Mouse (Mus musculus) 416B (cell line): ENCODE data around the gene Vps37c.

Experiments
- DNase-seq: peaks from one replicate; pipeline ENCODE4 v3.0.0; 2011; ENCODE audit warnings: low read depth

The Vps37c gene

DNA sequence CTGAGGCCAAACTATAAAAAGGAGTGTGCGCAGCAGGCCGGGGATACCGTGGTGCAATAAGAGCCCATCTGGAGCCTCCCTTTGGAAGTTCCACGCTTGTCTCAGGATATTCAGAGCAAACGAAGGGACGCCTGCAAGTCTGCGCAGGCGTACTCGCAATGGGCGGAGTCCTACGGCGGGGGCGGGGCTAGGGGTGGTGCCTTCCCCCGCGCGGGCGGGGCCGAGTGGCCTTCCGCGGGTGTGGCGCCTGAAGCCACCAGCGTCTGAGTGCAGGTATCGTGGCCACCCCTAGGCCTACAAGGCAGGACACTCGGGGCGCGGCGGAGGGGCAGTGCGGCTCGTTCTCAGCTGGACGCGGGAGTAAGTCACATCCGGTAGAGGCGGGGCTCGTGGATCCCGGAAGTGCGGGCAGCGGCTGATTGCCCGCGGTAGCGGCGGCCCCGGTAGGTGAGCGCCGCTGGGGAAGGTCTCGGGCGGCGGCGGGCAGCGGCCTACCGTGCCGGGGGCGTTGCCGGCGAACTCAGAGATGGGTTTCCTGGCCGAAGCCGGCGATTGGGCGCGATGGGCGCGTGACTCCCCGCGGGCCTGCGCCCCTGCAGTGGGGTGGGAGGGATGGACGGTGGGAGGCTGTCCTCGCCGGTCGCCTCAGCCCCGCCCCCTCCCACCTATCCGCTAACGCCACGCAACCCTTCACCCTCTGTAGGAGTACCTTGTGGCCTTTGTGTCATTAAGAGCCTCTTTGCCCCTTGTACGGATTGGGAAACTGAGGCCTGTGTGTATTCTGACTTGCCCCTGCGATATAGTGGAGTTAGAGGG, at the start of gene Vps37c:
Gene Vps37c (plus strand): TSS at position 199 of the 816 bp plus-strand sequence.
- DNase-seq: peak; percentile 90

DNA sequence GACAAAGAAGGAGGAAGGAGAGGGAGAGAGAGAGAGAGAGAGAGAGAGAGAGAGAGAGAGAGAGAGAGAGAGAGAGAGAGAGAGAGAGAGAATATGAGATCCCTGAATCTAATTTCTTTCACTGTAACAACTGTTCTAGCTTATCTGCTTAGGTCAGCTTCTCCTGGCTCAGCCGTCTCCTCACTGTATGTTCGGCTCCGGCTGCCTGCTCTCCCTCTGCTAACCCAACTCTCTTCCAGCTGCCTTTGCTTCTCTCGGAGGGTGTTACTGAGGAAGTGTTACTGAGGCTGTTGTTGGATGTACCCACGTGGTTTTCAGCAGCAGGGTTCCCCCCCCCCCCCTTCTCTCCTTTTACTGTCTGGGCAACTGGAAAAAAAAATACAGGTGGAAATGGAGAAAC, 48.5 kb upstream of the Vps37c start:
- DNase-seq: no peak

DNA sequence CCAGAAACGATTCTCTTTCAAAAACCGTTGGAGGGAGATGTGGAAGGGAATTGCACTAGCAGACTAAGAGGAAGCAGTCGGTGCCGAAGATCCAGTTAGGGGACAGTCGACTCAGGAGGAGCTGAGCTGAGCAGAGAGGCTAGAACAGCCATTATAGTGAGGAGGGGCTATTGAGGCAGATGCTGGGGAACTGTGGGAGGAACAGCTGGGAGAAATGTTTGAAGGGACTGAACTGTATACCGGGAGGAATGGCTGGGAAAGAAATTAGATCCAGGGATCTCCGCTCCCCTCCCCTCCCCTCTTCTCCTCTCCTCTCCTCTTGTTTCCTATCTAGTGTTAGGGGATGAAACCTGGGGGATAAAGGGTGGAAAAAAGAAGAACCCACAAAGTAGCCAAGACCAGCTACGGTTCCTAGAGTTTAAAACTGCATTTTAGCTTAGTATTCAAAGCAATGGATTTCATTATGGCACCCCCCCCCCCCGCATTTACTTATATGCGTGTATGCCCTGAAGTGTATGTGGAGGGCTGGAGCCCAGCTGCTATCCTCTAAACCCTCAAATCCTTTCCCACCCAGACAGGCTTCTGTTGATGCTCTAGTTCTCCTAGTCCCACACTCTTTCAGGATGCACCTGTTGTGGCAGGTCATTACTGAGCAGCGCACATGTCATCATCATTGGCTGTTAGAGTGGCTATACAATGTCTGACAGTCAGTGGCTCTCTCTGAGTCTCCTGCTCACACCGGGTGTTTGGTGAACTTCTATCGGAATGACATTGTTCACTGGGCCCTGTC, 47.8 kb upstream of the Vps37c start:
- DNase-seq: no peak

GRCm38 (mm10) chr19:10645616-10646015, 42.9 kb upstream of the Vps37c start:
- peak; percentile 22 for DNase-seq

DNA sequence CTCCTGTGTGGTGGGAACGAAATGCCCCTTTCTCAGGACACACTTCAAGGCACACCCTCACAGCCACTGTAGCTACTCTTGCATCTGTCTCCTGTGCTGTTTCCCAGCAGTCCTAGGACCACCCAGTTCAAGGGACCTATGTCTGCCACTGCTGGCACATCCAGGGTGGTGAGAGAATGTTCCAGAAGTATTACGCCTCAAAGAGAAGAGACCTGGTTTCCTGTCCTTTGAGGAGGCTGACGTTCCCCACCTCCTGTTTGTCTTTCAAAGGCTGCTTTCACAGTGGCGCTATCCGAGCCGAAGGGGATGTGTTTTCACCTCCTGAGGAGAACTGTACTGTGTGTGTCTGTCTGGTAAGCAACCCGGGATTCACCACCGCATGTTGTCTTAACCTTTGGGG, 40.4 kb upstream of the Vps37c start:
- DNase-seq: no peak

GRCm38 (mm10) chr19:10656058-10656457, 32.5 kb upstream of the Vps37c start:
- DNase-seq: no peak

DNA sequence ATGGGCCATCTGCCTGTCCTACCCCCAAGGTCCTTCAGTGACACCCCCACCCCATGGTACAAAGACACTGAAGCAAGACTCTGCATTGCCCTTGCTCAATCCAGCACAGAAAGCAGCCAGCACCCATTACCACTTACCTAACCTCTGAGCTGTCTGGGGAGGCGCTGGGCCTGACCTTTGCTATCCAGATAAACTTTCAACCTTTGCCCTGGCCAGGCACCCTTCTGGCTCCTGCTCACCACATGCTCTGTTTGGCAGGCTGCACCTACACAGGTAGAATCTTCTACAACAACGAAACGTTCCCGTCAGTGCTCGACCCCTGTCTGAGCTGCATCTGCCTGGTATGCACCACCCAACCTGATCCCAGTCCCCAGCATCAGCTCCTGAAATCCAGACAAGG, 30.8 kb upstream of the Vps37c start:
- no peak for DNase-seq

GRCm38 (mm10) chr19:10658406-10658805, 30.1 kb upstream of the Vps37c start:
- no peak for DNase-seq

GRCm38 (mm10) chr19:10661373-10661772, 27.2 kb upstream of the Vps37c start:
- peak; percentile 11 for DNase-seq

- DNase-seq: peak; percentile 38
These were observed 26.6 kb upstream of the Vps37c start for GRCm38 (mm10) chr19:10661919-10662318.

DNA sequence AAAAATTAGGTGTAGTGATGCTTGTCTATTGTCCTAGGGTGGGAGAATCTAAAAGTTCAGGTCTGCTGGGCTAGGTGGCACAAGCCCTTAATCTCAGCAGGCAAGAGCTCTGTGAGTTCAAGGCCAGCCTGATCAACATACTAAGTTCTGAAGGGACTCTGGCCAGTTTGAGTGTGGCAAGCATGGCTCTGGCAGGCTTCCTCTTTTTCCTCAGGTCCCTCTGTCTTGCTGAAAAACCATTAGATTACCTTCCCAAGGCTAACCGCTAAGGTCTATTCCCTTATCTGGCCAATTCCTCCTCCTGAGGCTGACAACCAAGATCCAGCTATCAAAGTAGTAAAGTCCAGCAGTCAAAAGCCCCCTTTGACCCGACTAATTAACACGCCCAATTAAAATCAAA, 25.9 kb upstream of the Vps37c start:
- DNase-seq: peak; percentile 28

DNA sequence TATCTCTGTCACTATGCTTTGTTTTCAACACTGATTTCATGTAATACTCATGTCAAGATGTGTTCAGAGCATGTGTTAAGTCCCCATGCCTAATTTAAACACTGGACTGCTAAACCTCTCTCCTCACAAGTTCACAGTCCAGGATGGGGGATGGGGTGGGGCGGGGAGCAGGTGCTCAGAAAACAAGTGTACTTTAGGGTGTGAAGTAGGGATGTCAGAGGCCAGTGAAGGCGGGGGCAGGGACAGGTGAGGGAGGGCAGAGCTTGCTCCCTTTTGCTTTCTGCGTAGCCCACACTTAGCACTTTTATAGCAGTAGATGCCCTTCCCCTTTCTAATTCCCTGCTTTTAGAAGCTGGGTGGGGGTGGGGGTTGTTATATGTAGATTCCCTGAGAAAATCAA, 23.4 kb upstream of the Vps37c start:
- no peak for DNase-seq

GRCm38 (mm10) chr19:10665499-10665898, 23.0 kb upstream of the Vps37c start:
- DNase-seq: peak; percentile 65

- DNase-seq: no peak
These were observed 17.2 kb upstream of the Vps37c start for GRCm38 (mm10) chr19:10671319-10671718.

DNA sequence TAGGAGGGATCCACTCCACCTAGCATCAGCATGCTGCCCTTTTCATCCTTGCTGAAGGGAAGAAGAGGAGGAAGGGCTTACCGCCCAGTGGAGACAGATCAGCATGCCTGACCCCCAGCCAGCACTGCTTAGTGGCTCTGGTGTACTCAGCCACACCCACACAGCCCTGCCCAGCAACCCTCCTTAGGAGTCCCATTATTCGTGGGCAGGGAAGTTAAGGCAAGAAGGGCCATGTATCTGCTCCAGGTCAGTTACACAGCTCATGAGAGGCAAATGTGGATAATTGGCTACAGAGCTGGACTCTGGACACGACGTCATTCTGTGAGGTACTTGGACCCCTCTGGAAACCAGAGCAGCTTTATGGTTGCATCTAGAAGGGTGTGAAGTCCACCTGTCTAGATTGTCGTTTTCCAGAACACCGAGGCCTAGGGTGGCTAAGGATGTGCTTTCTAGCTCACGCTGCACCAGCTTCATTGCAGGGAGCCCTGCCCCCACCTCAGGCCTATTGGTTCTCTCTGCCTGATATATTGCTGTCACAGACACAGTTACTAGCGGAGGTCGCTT, 16.6 kb upstream of the Vps37c start:
- DNase-seq: no peak

- DNase-seq: no peak
These were observed 15.3 kb upstream of the Vps37c start for GRCm38 (mm10) chr19:10673275-10673674.

DNA sequence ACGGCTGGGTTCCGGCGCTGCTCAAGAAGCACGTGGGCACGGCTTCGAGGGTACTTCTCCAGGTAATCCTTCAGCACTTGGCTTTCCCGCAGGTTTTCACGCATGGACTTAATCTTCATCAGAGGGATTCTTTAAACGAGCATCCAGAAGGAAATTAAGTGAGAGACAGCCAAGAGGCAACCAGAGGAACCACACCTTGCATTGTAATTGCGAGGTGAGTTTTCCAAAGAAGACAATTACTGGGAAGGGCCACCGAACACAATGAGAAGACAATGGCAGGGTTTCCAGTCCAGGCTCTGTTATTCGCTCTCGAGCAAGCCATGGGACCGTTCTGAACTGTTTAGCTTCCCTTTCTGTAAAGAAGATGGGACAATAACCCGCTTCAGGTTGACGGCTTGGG, 11.9 kb upstream of the Vps37c start:
- no peak for DNase-seq

GRCm38 (mm10) chr19:10677915-10678771, 10.4 kb upstream of the Vps37c start, which contains the start of gene Pga5:
TSS of gene Pga5 (minus strand) at chr19:10678071.
- DNase-seq: peak; percentile 80

- no peak for DNase-seq
These were observed 9.8 kb upstream of the Vps37c start for GRCm38 (mm10) chr19:10678772-10679067.

DNA sequence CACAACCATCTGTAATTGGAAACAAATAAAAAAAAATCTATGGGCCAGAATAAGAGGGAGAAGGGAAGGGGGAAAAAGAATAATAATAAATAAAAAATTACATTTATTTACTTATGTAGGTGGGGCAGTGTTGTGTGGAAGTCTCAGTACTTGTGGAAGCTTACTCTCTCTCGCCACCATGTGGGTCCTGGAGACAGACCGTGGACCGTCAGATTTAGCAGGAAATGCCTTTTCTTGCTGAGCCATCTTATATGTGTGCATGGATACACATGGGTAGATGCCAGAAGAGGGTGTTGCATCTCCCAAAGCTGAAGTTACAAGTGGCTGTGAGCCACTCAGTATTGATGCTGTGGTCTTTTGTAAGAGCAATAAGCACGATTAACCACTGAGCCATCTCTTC, 7.0 kb upstream of the Vps37c start:
- DNase-seq: peak; percentile 61

- DNase-seq: no peak
These were observed 3.5 kb upstream of the Vps37c start for GRCm38 (mm10) chr19:10685081-10685480.

GRCm38 (mm10) chr19:10685727-10686126, 2.8 kb upstream of the Vps37c start:
- DNase-seq: no peak
